Mouse (Mus musculus) c-Kit-positive CD71-positive TER-119-negative erythroid progenitor cells, embryonic 14.5 days (primary cell): ENCODE results near the gene Ldah.

Experiments used
- DNase-seq: peaks from one replicate; pipeline ENCODE4 v3.0.0-alpha.2; 2013; ENCODE audit warnings: low read depth

The Ldah gene

GRCm38 (mm10) chr12:8313270-8313771 lies 105.4 kb downstream of the Ldah start, which contains the start of gene Hs1bp3:
TSS of gene Hs1bp3 (plus strand) at chr12:8313432.
- DNase-seq = peak; percentile 74

- no peak for DNase-seq
Measured at GRCm38 (mm10) chr12:8313773-8314172, 105.9 kb downstream of the Ldah start.

- DNase-seq = no peak
Measured at GRCm38 (mm10) chr12:8316541-8316940, 108.6 kb downstream of the Ldah start.

GRCm38 (mm10) chr12:8320084-8320713 lies 112.3 kb downstream of the Ldah start:
- DNase-seq = peak; percentile 29

- no peak for DNase-seq
Measured at GRCm38 (mm10) chr12:8321506-8321905, 113.6 kb downstream of the Ldah start.

GRCm38 (mm10) chr12:8324086-8324485 lies 116.2 kb downstream of the Ldah start:
- no peak for DNase-seq

- DNase-seq = no peak
Measured at GRCm38 (mm10) chr12:8325245-8325942, 117.5 kb downstream of the Ldah start.

GRCm38 (mm10) chr12:8325943-8326522 lies 118.1 kb downstream of the Ldah start:
- DNase-seq = no peak

- DNase-seq = peak; percentile 68
Measured at GRCm38 (mm10) chr12:8326825-8327674, 119.1 kb downstream of the Ldah start.

GRCm38 (mm10) chr12:8327675-8328053 lies 119.8 kb downstream of the Ldah start:
- DNase-seq = no peak

GRCm38 (mm10) chr12:8329236-8329635 lies 121.3 kb downstream of the Ldah start:
- no peak for DNase-seq

- no peak for DNase-seq
Measured at GRCm38 (mm10) chr12:8331489-8332173, 123.7 kb downstream of the Ldah start.

GRCm38 (mm10) chr12:8332174-8332542 lies 124.3 kb downstream of the Ldah start:
- no peak for DNase-seq

GRCm38 (mm10) chr12:8333617-8334016 lies 125.7 kb downstream of the Ldah start:
- no peak for DNase-seq

GRCm38 (mm10) chr12:8334261-8334660 lies 126.4 kb downstream of the Ldah start:
- no peak for DNase-seq
